Mouse (Mus musculus): ENCODE measurements at regions not wholly inside any gene's neighbourhood (a gene's known extent, or its start where the extent isn't known, plus 50 kb on each side); places are given as distances from the start of the nearest gene placed in this dataset.

DNA sequence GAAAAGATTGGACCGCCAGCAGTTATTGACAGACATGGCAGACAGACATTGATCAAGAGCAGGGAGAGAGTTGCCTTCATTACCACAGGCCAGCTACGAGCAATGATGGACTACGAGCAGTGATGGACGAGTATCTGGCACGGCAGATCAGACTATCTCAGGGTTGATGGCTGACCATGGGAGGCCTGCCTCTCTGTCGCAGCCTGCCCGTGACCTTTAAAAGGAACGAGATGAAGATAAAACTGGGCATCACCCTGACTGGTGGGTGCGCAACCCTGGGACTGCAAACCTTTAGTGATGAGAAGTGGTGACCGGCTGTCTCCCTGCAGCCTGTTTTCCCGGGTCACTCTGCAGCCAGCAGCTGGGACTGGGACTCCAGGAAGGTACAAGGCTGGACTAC lies 80.3 kb upstream of the 1700021F07Rik start:
- TF ChIP-seq CTCF (IDR thresholded peaks at IDR 0.05) (no peak), POLR2A (IDR thresholded peaks at IDR 0.05; ENCODE audit: insufficient read depth, low read depth, low read length) (no peak)
